Mouse (Mus musculus) embryonic facial prominence, embryonic 12.5 days (tissue): ENCODE results near the gene Fndc1. TPM values are rescaled to one million over a fixed set of nuclear protein-coding genes. Genes with fewer than 3 reads are reported as not detected.

ENCODE experiments used
- ATAC-seq: fragments of 200-750 bp; cut with Nextera tagmentation; 2 replicates; pipeline ENCODE4 v1.8.0; 2017; ENCODE audit not compliant: insufficient number of reproducible peaks, insufficient read depth, low FRiP score, low TSS enrichment
- H3K27ac ChIP-seq: fragments of 300-500 bp; sonication (generic); 2 replicates; pipeline ENCODE4 v1.5.1; 2016; ENCODE audit warnings: mild to moderate bottlenecking
- H3K27me3 ChIP-seq: fragments of 300-500 bp; sonication (generic); 2 replicates; pipeline ENCODE4 v1.6.1; 2016; ENCODE audit warnings: mild to moderate bottlenecking, moderate library complexity
- H3K36me3 ChIP-seq: fragments of 300-500 bp; sonication (generic); 2 replicates; pipeline ENCODE4 v1.6.1; 2016; ENCODE audit warnings: mild to moderate bottlenecking
- H3K4me1 ChIP-seq: fragments of 300-500 bp; sonication (generic); 2 replicates; pipeline ENCODE4 v1.6.1; 2016
- H3K4me2 ChIP-seq: fragments of 300-500 bp; sonication (generic); replicated peaks from 2 replicates; pipeline ENCODE4 v1.6.1; 2016; ENCODE audit warnings: mild to moderate bottlenecking, moderate library complexity
- H3K4me3 ChIP-seq: fragments of 300-500 bp; sonication (generic); 2 replicates; pipeline ENCODE4 v1.5.1; 2016; ENCODE audit warnings: mild to moderate bottlenecking
- H3K9ac ChIP-seq: fragments of 300-500 bp; sonication (generic); 2 replicates; pipeline ENCODE4 v1.6.1; 2016; ENCODE audit warnings: mild to moderate bottlenecking, moderate library complexity
- H3K9me3 ChIP-seq: fragments of 300-500 bp; sonication (generic); 2 replicates; pipeline ENCODE4 v1.6.1; 2016; ENCODE audit warnings: mild to moderate bottlenecking, moderate library complexity
- WGBS: fragments of 180-500 bp; shearing (Covaris S2); methylation state at CpG from one replicate; pipeline ENCODE4 v1.1.7; 2016; 5-methylcytosine and 5-hydroxymethylcytosine counted together
- polyA plus RNA-seq: library from polyadenylated mRNA; unstranded; fragments of >200 nt; fragmentation: Nextera tagmentation; extraction: Ambion mirVana; gene quantifications from 2 replicates; pipeline ENCODE4 v1.2.1, GENCODE M21; 2016

Fndc1 gene
- polyA plus RNA-seq, 1 experiment from 2014 or later, result 10.6 TPM

DNA sequence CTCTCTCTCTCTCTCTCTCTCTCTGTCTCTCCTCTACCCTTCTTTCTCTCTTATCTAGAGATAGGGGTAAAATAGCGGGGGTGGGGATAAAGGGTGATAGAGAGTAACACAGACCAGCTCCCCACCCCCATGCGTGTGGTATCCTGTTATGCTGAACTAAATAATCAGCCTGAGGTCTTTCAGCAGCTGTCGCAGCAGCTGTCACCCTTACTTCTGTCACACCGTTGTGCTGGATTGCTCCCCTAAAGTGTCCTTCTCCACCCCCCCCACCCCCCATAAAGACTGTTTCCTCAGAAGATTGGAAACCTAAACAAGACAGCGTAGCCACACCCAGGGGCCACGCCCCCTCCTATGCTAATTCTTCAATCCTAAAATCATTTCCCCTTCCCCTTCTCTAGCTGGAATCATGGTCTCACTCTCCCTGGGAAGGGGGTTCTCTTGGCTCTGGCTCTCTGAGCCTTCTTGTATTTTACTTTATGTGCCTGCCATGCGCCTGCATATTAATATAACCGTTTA, 33.8 kb upstream of the Fndc1 start:
- no peaks in the 10 kb centered on the region for H3K27me3 ChIP-seq
- no peak overlapping the region for H3K4me2 ChIP-seq
- WGBS, result 70% methylated on average over 8 of the region's 8 CpGs
- no peaks in the 10 kb centered on the region for H3K36me3 ChIP-seq
- no peaks in the 10 kb centered on the region for H3K9me3 ChIP-seq
- no peak overlapping the region for H3K9ac ChIP-seq
- peaks cover 7% of the 10 kb centered on the region; the same call in 1 of the 2 replicates for H3K4me1 ChIP-seq
- H3K27ac ChIP-seq, result no peak overlapping the region
- no peak overlapping the region for H3K4me3 ChIP-seq
- ATAC-seq, result no peak

DNA sequence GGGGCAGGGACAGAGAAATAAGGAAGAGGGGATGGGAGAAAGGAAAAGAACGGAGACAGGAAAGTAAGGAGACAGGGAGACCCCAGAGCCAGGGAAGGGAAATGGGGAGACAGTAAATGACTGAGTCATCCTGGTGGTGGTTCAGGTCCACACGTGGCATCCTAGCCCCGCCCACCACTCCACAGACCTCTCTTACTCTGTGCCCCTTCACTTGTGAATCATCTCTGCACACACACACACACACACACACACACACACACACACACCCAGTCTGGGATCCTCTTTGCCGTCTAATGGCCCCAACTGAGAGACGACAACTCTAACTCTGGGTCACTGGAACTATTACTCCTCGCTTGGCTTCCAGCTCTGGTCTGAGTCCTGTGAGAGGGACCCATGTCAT, 30.6 kb upstream of the Fndc1 start:
- Histone ChIP-seq H3K9me3 (no peaks in the 10 kb centered on the region), H3K9ac (no peak overlapping the region), H3K4me1 (peaks cover 7% of the 10 kb centered on the region; the same call in 1 of the 2 replicates), H3K36me3 (no peaks in the 10 kb centered on the region), H3K4me3 (no peak overlapping the region), H3K27me3 (no peaks in the 10 kb centered on the region), H3K4me2 (no peak overlapping the region), H3K27ac (no peak overlapping the region)
- 73% methylated on average over 6 of the region's 6 CpGs for WGBS
- ATAC-seq, result 0 out of 2 replicates have a peak, but pooled peaks have one; percentile 54

DNA sequence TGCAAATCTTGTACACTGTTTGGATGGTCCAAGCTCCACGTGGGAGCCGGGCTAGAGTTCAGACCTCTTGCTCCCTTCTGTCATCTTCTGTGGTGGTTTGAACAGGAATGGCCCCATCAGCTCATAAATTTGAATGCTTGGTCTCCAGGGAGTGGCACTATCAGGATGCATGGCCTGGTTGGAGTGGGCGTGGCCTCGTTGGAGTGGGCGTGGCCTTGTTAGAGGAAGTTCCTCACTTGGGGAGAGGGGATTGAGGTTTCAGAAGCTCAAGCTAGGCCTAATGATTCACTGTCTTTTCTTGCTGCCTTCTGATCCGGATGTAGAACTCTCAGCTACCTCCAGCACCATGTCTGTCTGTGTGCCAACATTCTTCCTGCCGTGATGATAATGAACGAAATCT, 28.7 kb upstream of the Fndc1 start:
- no peaks in the 10 kb centered on the region for H3K9me3 ChIP-seq

DNA sequence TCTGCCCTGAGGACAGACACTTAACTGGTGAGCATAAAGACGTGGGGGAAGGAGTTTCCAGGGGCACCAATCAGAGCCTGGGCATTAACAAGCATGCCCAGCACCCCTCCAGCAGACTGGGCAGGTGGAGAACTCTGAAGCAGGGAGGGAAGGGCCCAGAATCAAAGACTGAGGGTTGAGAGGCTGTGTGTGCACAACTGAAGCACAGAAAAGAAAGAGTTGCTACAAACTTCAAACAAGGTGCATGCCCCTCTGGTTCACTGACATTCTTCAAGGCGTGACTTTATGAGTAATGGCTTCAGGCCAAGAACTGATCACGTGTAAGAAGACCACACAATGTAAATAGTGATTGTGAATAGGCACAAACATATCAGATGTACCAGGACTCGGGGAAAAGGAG, 24.9 kb upstream of the Fndc1 start:
- Histone ChIP-seq H3K27ac (no peak overlapping the region), H3K4me2 (no peak overlapping the region), H3K9ac (no peak overlapping the region), H3K27me3 (no peaks in the 10 kb centered on the region), H3K4me1 (0 out of 2 replicates have a peak, but pooled peaks cover 5% of the 10 kb centered on the region), H3K36me3 (no peaks in the 10 kb centered on the region), H3K4me3 (no peak overlapping the region), H3K9me3 (no peaks in the 10 kb centered on the region)
- ATAC-seq, result no peak
- 41% methylated on average over 4 of the region's 4 CpGs for WGBS

More for the DNA sequence above, 28.7 kb upstream of the Fndc1 start:
- peaks cover 7% of the 10 kb centered on the region; the same call in 1 of the 2 replicates for H3K4me1 ChIP-seq
- H3K4me3 ChIP-seq, result no peak overlapping the region
- H3K27me3 ChIP-seq, result no peaks in the 10 kb centered on the region
- no peak overlapping the region for H3K27ac ChIP-seq
- no peak overlapping the region for H3K9ac ChIP-seq
- WGBS, result 80% methylated on average over 8 of the region's 8 CpGs
- no peaks in the 10 kb centered on the region for H3K36me3 ChIP-seq
- ATAC-seq, result no peak
- H3K4me2 ChIP-seq, result no peak overlapping the region

DNA sequence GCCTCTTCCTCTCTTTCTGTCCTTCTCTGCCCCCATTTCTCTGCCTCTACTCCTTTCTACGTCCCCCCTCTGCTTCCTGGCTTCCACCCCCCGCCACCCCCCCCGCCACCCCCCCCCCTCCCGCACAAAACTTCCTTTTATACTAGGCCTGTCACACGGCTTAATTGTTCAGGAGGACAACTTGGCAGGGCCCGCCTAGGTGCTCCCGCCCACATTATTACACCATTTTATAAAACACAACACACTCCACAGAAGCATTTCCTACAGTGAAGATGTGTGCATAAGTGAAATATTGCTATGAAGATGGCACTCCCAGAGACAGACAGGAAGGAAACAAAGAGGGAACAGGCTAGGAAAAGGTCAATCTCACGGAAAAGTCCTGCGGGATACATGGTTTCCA, 24.4 kb upstream of the Fndc1 start:
- H3K9me3 ChIP-seq, result no peaks in the 10 kb centered on the region
- no peak overlapping the region for H3K27ac ChIP-seq
- 0 out of 2 replicates have a peak, but pooled peaks cover under 1% of the 10 kb centered on the region for H3K4me1 ChIP-seq
- no peaks in the 10 kb centered on the region for H3K36me3 ChIP-seq
- H3K4me3 ChIP-seq, result no peak overlapping the region
- H3K27me3 ChIP-seq, result no peaks in the 10 kb centered on the region
- H3K9ac ChIP-seq, result no peak overlapping the region
- 53% methylated on average over 9 of the region's 9 CpGs for WGBS
- no peak for ATAC-seq
- H3K4me2 ChIP-seq, result no peak overlapping the region

DNA sequence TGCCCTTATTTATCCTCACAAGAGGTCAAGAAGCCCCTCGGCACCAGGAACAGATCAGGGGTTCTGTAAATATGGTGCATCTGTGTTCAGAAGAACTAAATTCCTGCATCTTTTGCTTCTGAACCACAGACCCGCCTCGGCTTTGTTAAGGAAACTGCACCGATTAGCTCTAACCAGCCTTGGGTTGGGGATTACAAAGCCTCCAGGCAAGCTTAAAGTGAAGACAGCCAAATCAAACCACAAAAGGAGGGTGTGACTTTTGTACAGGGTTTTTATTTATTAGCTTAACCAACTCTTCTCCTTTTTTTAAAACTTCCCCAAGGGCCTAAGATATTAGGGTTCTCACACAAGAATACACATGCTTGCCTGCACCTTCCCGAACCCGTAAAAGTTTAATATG, 23.1 kb upstream of the Fndc1 start:
- Histone ChIP-seq H3K9ac (no peak overlapping the region), H3K4me1 (no peaks in the 10 kb centered on the region), H3K9me3 (no peaks in the 10 kb centered on the region), H3K36me3 (no peaks in the 10 kb centered on the region), H3K4me2 (no peak overlapping the region), H3K27ac (no peak overlapping the region), H3K4me3 (no peak overlapping the region), H3K27me3 (no peaks in the 10 kb centered on the region)
- 70% methylated on average over 6 of the region's 6 CpGs for WGBS
- no peak for ATAC-seq

DNA sequence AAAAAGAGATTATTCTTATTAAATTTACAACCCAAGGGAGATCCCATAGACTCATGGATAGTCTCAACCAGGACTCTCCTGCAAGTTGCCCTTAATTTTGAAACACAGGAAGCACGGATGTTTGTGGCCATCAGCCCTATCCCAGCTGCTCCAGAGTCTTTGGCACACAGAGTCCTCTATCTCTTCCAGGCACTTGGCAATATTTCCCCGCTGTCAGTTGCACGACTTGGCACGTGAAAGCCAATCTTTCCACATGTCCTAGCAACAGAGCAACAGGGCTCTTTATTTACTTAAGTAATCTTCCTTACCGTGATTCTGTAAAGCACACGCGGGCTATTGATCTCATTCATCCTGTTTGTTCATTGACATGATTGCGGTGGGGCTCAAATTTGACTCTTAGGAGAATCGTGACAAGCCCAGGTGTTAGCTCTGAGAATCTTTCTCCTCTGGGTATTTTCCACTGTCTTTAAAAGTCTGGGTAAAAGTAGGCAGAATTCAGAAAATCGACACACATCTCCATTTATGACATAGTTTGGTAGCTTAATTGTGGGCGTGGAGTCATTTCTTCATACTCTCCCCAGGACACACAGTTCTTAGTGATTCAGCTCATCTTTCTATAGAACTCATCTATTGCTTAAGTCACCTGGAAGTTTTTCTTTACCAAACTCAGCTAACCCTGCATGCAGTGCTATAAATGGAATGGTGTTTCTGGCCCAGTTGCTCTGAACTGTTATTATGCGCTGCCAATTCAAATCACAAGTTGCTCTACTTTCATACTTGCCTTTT, 13.6 kb upstream of the Fndc1 start:
- no peak overlapping the region for H3K4me3 ChIP-seq
- no peaks in the 10 kb centered on the region for H3K9me3 ChIP-seq
- ATAC-seq, result no peak
- H3K27ac ChIP-seq, result no peak overlapping the region
- H3K4me1 ChIP-seq, result no peaks in the 10 kb centered on the region
- WGBS, result 80% methylated on average over 12 of the region's 12 CpGs
- no peaks in the 10 kb centered on the region for H3K27me3 ChIP-seq
- H3K9ac ChIP-seq, result no peak overlapping the region
- no peaks in the 10 kb centered on the region for H3K36me3 ChIP-seq
- no peak overlapping the region for H3K4me2 ChIP-seq

DNA sequence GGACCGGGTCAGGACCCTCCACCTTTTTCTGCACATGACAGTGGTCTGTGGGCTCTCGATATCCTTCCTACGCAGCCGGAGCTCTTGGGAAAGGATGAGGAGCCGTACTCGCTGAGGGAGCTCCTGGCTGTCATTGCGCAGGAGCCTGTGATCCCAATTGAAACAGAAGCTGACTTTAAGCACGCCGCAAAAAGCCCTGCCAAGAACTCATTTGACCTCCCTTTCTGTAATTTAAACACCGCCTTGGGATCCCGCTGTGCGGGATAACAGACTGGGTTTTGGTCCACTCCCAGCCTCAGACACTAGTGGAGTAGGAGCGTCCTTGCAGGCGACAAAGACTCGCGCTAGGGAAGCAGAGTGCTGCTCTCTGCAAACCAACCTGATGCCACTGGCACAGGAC, 484 bp upstream of the Fndc1 start:
- Histone ChIP-seq H3K9ac (peak overlapping the region; percentile 69), H3K27ac (no peak overlapping the region), H3K36me3 (no peaks in the 10 kb centered on the region), H3K4me2 (peak overlapping the region; percentile 100), H3K4me1 (peaks cover 9% of the 10 kb centered on the region; the same call in 1 of the 2 replicates), H3K9me3 (no peaks in the 10 kb centered on the region), H3K4me3 (peak overlapping the region; percentile 51), H3K27me3 (peaks cover 43% of the 10 kb centered on the region)
- WGBS, result 15% methylated on average over 16 of the region's 16 CpGs
- ATAC-seq, result no peak

DNA sequence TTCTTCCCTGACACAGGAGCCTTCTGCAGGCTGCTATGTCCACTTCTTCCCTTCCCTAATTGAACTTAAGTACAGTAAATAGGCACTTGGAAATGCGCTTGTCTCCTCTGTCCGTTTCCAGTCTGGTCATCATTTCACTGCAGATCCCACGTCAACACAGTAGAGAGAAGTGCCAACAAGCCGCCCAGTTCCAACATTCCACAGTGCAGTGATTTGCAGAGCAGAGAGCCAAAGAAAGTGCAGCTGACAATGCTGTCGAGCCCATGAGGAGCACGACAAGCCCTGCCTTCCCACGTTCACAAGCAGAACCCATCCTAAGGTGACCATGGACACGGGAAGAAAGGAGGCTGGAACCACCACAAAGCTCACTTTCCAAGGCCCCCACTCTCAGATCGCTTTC, 1.7 kb downstream of the Fndc1 start:
- Histone ChIP-seq H3K36me3 (no peaks in the 10 kb centered on the region), H3K27me3 (peaks cover 43% of the 10 kb centered on the region), H3K9ac (no peak overlapping the region), H3K27ac (no peak overlapping the region), H3K9me3 (no peaks in the 10 kb centered on the region), H3K4me2 (no peak overlapping the region), H3K4me1 (peaks cover 9% of the 10 kb centered on the region; the same call in 1 of the 2 replicates), H3K4me3 (no peak overlapping the region)
- ATAC-seq, result no peak
- 56% methylated on average over 9 of the region's 9 CpGs for WGBS

DNA sequence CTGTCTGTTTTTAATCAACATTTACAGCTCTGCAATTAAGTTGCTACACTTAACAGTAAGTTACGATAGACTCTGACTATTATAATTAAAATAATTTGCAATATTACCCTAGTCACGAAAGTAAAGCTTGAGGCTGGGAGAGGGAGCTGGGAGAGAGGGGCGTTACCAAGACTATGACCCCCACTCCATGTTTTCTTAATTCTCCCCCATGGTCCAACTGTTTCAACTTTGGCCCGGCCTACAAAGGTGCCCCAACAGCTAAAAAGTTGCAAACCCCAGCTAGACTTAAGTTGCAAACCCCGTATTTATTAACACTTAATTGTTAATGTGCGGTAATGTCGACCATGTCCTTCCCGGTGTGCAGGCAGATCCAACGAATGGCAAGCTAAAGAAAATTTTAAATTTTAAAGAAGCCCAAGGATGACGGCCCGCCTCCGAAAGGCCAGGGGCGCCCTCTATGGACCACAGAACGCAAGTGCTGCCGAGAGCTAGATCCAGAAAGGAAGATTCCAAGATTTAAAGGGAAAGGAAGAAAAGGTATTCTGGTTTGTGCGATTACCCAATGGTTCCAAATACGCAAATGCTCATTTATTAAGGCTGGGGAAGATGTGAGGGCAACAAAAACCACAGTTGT, 5.4 kb downstream of the Fndc1 start:
- peak overlapping the region; percentile 2; the same call in 1 of the 2 replicates for H3K4me2 ChIP-seq
- no peak for ATAC-seq

DNA sequence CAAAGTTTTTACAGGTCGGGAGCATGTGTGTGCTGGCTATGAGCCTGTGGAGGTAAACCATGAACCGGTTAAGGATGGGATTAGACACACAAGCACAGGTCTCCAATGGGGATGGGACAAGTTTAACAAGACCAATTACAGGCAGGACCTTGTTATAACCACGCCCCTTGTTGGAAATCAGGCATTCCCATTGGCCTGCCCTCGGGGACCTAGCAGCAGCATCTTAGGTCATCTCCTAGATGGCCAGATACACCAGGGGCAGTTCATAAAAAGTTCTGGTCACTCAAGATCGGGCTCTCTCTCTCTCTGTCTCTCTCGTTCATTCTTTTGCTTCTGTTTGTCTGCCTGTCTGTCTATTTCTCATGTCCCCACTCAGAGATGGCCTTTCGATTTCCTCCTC, 6.9 kb downstream of the Fndc1 start:
- Histone ChIP-seq H3K9ac (no peak overlapping the region), H3K27me3 (0 out of 2 replicates have a peak, but pooled peaks cover 3% of the 10 kb centered on the region), H3K4me1 (no peaks in the 10 kb centered on the region), H3K4me3 (no peak overlapping the region), H3K36me3 (no peaks in the 10 kb centered on the region), H3K9me3 (no peaks in the 10 kb centered on the region), H3K4me2 (no peak overlapping the region), H3K27ac (no peak overlapping the region)
- WGBS, result 81% methylated on average over 7 of the region's 7 CpGs
- ATAC-seq, result no peak

More for the DNA sequence above, 5.4 kb downstream of the Fndc1 start:
- Histone ChIP-seq H3K9ac (no peak overlapping the region), H3K27ac (no peak overlapping the region), H3K4me3 (no peak overlapping the region), H3K36me3 (no peaks in the 10 kb centered on the region), H3K4me1 (0 out of 2 replicates have a peak, but pooled peaks cover under 1% of the 10 kb centered on the region), H3K9me3 (no peaks in the 10 kb centered on the region), H3K27me3 (peaks cover 14% of the 10 kb centered on the region)
- WGBS, result 22% methylated on average over 17 of the region's 17 CpGs

DNA sequence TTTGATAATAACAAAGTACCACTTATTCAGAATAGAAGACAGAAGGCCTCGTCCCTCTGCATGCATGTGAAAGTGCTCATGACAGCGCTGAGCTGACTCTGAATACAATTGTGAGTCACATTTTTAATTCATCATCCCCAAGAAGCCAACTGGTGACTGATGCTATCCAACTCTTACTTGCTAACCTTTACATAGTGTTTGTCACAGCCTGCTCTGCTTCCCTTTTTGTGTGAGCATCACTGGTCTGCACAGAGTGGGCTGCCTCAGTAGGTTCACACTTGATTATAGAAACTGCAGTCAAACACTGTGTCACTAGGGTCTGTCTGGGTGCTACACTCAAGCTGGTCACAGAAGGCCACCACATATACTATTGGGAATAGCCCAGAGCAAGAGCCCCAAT, 10.5 kb downstream of the Fndc1 start:
- H3K4me3 ChIP-seq, result no peak overlapping the region
- no peak for ATAC-seq
- no peak overlapping the region for H3K4me2 ChIP-seq
- no peaks in the 10 kb centered on the region for H3K9me3 ChIP-seq
- H3K27ac ChIP-seq, result no peak overlapping the region
- no peaks in the 10 kb centered on the region for H3K27me3 ChIP-seq
- H3K9ac ChIP-seq, result no peak overlapping the region
- H3K36me3 ChIP-seq, result no peaks in the 10 kb centered on the region
- WGBS, result 73% methylated on average over 2 of the region's 2 CpGs
- no peaks in the 10 kb centered on the region for H3K4me1 ChIP-seq
